Mouse (Mus musculus): ENCODE results near the gene Gpbp1. TPM values are rescaled to one million over a fixed set of nuclear protein-coding genes. Genes with fewer than 3 reads are reported as not detected.

Gpbp1 gene
- polyA plus RNA-seq, 1 experiment = 4.3 TPM

Other genes with a start within 250 kb of the Gpbp1 start
- gene Actbl2, start 235.1 kb downstream of the Gpbp1 start, polyA plus RNA-seq (2012; rRNA removed) = 0.03 TPM in 1 of 2 replicates, not detected in the other
- not detected in 2 replicates for gene Gm49496, start 59.8 kb upstream of the Gpbp1 start, polyA plus RNA-seq (2012; rRNA removed)
- gene Gm10198, start 102.7 kb upstream of the Gpbp1 start, polyA plus RNA-seq (2012; rRNA removed) = not detected in 2 replicates
- 4.8 and 5.5 TPM in 2 replicates for gene Mier3, start 190.9 kb upstream of the Gpbp1 start, polyA plus RNA-seq (2012; rRNA removed)

Measured in gonadal fat pad, adult 2 months (tissue).